Mouse (Mus musculus) heart, postnatal 0 days (tissue): ENCODE measurements at regions not wholly inside any gene's neighbourhood (a gene's known extent, or its start where the extent isn't known, plus 50 kb on each side); places are given as distances from the start of the nearest gene placed in this dataset.
A peak's percentile ranks its signal among the peaks of the same experiment; 100 is the strongest.

Experiments
- ATAC-seq: fragments of 200-750 bp; cut with Nextera tagmentation; 2 replicates; pipeline ENCODE4 v1.8.0; 2017; ENCODE audit warnings: low read depth, moderate number of reproducible peaks, moderate library complexity; ENCODE audit not compliant: insufficient read depth
- DNase-seq: peaks from one replicate; pipeline ENCODE4 v3.0.0-alpha.2; 2016; ENCODE audit warnings: low spot score
- H3K27ac ChIP-seq: fragments of 300-500 bp; sonication (generic); 2 replicates; pipeline ENCODE4 v1.5.1; 2014; ENCODE audit warnings: low read depth, mild to moderate bottlenecking
- H3K27me3 ChIP-seq: fragments of 300-500 bp; sonication (generic); 2 replicates; pipeline ENCODE4 v1.6.1; 2014; ENCODE audit warnings: low read length, mixed read lengths; ENCODE audit not compliant: control insufficient read depth, insufficient read depth
- H3K36me3 ChIP-seq: fragments of 300-500 bp; sonication (generic); replicated peaks from 2 replicates; pipeline ENCODE4 v1.6.1; 2014; ENCODE audit warnings: low read length, mixed read lengths; ENCODE audit not compliant: control insufficient read depth, insufficient read depth
- H3K4me1 ChIP-seq: fragments of 300-500 bp; sonication (generic); 2 replicates; pipeline ENCODE4 v1.6.1; 2014; ENCODE audit warnings: antibody characterized with exemption; ENCODE audit not compliant: control insufficient read depth, insufficient read depth
- H3K4me2 ChIP-seq: fragments of 300-500 bp; sonication (generic); 2 replicates; pipeline ENCODE4 v1.6.1; 2014; ENCODE audit warnings: low read depth, mild to moderate bottlenecking, low read length, moderate library complexity
- H3K4me3 ChIP-seq: fragments of 300-500 bp; sonication (generic); 2 replicates; pipeline ENCODE4 v1.5.1; 2014; ENCODE audit warnings: low read depth, low read length
- H3K9ac ChIP-seq: fragments of 300-500 bp; sonication (generic); replicated peaks from 2 replicates; pipeline ENCODE4 v1.6.1; 2014; ENCODE audit warnings: low read depth, low read length, mixed read lengths
- H3K9me3 ChIP-seq: fragments of 300-500 bp; sonication (generic); replicated peaks from 2 replicates; pipeline ENCODE4 v1.6.1; 2016; ENCODE audit warnings: low read length; ENCODE audit not compliant: control insufficient read depth
- CTCF ChIP-seq: IDR thresholded peaks from 2 replicates; pipeline ENCODE4 v1.5.1; 2016; ENCODE audit warnings: antibody characterized with exemption, control low read depth, low read depth
- EP300 ChIP-seq: IDR thresholded peaks from 2 replicates; pipeline ENCODE4 v1.6.1; 2016; ENCODE audit warnings: antibody characterized with exemption, low read depth
- WGBS: fragments of 180-500 bp; shearing (Covaris S2); extraction: QIAGEN DNeasy Blood & Tissue Kit; methylation state at CpG from one replicate; pipeline ENCODE4 v1.1.7; 2014; 5-methylcytosine and 5-hydroxymethylcytosine counted together

DNA sequence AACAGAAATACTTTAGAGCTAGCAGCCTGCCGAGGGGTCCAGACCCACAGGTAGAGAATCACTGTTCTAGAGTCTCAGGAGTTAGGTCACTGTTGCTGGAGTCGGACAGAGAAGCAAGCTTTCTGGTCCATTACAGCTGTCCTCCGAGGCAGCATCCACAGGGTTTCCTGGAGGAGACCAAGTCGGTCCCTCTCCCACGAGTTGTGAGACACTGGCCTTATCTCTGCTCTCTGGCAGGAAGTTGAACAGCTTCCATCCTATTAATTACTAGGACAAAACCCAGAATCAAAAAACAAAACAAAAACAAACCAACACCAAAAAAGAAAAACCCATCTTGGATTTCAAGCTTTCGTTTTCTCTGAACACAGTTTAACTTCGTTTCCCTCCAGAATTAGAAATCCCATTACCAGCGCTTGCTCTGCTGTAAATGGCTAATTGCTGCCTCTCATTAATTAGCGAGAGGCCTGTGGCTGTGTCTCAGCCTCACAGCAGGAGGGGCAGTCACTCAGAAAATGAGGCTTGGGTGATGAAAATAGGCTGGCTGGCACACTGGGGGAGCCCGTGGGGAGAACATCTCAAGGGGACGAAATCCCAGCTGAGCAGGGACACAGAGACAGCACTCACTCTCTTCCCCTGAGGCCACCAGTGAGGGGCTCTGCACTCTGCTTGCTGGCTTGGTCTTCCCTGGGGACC is 201.3 kb downstream of the Adgrd1 start:
- Histone ChIP-seq H3K4me2 (no peak overlapping the region), H3K9me3 (no peaks in the 10 kb centered on the region), H3K27me3 (no peaks in the 10 kb centered on the region), H3K27ac (peak overlapping the region; percentile 9; the same call in 1 of the 2 replicates), H3K36me3 (no peaks in the 10 kb centered on the region), H3K4me1 (no peaks in the 10 kb centered on the region), H3K4me3 (no peak overlapping the region), H3K9ac (no peak overlapping the region)
- ATAC-seq (no peak), DNase-seq (no peak)
- TF ChIP-seq CTCF, result no peak
- TF ChIP-seq EP300, result no peak
- 25% methylated on average over 11 of the region's 11 CpGs for WGBS

DNA sequence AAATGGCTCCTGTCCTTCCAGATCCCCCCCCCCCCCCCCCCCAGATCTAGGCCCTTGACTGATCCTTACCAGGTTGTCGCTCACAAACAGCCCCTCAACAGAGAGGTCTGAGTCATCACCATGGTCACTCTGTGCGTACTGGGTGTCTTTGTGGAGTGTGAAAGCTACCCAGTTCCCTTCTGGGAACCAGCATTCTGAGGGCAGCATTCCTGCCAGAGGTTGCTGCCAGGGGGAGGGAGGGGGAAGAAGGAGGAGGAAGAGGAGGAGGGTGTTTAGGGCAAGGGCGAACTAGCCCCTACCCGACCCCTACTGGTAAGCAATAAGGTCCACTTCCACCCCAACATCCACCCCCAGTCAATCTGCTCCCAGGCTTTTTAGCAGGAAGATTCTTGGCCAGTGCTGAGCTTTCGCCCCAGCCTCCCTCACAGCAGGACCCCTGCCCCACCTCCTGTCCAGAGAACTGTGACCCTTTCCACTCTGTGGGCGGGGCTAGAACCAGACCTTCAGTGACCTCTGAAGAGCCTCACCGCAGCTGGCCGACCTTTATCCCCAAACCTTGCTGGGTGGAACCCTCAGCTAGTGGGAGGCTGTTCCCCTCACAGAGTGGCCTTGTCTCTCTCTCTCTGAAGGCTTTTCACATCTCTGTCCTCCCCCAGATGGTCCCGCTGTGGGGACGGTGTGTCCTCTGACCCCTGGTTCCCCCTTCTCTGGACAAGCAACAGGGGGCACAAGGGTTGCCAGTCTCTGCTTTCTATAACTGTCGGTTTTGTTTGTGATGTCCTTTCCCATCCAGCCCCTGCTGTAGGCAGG is 202.2 kb upstream of the Sfswap start:
- WGBS, result 19% methylated on average over 10 of the region's 11 CpGs
- H3K36me3 ChIP-seq, result no peaks in the 10 kb centered on the region

DNA sequence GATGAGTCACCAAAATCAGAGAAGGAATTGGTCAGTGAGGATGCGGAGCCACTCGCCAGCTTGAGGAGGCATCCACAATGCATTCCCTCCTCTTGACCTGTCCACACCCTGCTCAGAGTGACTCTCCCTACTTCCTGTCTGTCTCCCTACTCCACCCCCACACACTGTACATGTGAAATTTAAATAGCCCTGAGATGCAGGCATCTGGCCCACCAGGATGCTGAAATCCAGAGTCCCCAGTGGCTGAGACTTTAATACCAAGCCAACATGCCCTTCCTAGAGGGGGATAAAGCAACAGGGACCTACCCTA is 201.6 kb upstream of the Sfswap start:
- Histone ChIP-seq H3K36me3 (no peaks in the 10 kb centered on the region), H3K9me3 (no peaks in the 10 kb centered on the region), H3K27ac (peak overlapping the region; percentile 38; the same call in 1 of the 2 replicates), H3K27me3 (no peaks in the 10 kb centered on the region), H3K4me2 (no peak overlapping the region), H3K4me3 (no peak overlapping the region), H3K4me1 (no peaks in the 10 kb centered on the region), H3K9ac (no peak overlapping the region)
- 25% methylated on average over 2 of the region's 2 CpGs for WGBS
- peak; percentile 57 for ATAC-seq
- no peak for TF ChIP-seq CTCF
- TF ChIP-seq EP300, result no peak
- DNase-seq, result no peak

More for the DNA sequence above, 202.2 kb upstream of the Sfswap start:
- TF ChIP-seq EP300, result no peak
- TF ChIP-seq CTCF, result no peak
- no peaks in the 10 kb centered on the region for H3K9me3 ChIP-seq
- peak overlapping the region; percentile 38; the same call in 1 of the 2 replicates for H3K27ac ChIP-seq
- no peaks in the 10 kb centered on the region for H3K4me1 ChIP-seq
- no peak overlapping the region for H3K4me2 ChIP-seq
- peak; percentile 52 for ATAC-seq
- DNase-seq, result no peak
- H3K4me3 ChIP-seq, result no peak overlapping the region
- H3K27me3 ChIP-seq, result no peaks in the 10 kb centered on the region
- H3K9ac ChIP-seq, result no peak overlapping the region

DNA sequence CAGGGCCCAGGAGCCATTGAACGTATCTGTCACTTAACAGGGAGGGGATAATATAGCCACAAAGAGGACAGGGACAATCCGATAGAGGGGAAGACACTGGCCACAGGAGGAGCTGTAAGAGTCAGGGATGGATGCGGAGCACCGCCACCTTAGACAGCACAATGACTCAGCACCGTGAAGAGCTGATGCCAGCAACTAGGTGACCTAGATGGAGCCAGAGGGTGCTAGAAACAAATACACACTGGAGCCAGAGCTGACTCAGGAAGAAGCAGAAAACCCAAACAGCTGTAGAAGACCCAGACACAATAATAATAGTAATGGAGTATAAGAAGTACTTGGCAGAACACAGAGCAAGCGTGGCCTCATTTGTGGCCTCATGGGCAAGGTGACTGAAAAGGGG is 200.6 kb upstream of the Sfswap start:
- TF ChIP-seq CTCF (no peak), EP300 (no peak)
- DNase-seq (no peak), ATAC-seq (no peak)
- no peak overlapping the region for H3K27ac ChIP-seq
- no peaks in the 10 kb centered on the region for H3K4me1 ChIP-seq
- no peak overlapping the region for H3K9ac ChIP-seq
- H3K4me2 ChIP-seq, result no peak overlapping the region
- no peaks in the 10 kb centered on the region for H3K9me3 ChIP-seq
- no peak overlapping the region for H3K4me3 ChIP-seq
- 84% methylated on average over 6 of the region's 6 CpGs for WGBS
- no peaks in the 10 kb centered on the region for H3K27me3 ChIP-seq
- no peaks in the 10 kb centered on the region for H3K36me3 ChIP-seq

DNA sequence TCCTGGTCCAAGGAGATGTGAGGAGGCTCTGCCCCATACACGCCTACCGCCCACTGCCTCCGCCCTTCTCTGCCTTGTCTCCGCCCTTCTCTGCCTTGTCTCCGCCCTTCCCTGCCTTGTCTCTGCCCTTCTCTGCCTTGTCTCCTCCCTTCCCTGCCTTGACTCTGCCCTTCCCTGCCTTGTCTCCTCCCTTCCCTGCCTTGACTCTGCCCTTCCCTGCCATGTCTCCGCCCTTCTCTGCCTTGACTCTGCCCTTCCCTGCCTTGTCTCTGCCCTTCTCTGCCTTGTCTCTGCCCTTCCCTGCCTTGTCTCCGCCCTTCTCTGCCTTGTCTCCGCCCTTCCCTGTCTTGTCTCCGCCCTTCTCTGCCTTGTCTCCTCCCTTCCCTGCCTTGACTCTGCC is 185.4 kb upstream of the Sfswap start:
- no peak overlapping the region for H3K9ac ChIP-seq
- 50% methylated on average over 9 of the region's 9 CpGs for WGBS
- H3K4me3 ChIP-seq, result no peak overlapping the region
- ATAC-seq, result no peak
- no peaks in the 10 kb centered on the region for H3K36me3 ChIP-seq
- no peaks in the 10 kb centered on the region for H3K9me3 ChIP-seq
- no peak for DNase-seq
- TF ChIP-seq EP300 (no peak), CTCF (no peak)
- H3K4me2 ChIP-seq, result no peak overlapping the region
- no peaks in the 10 kb centered on the region for H3K27me3 ChIP-seq
- H3K27ac ChIP-seq, result no peak overlapping the region
- no peaks in the 10 kb centered on the region for H3K4me1 ChIP-seq
